Mouse (Mus musculus): ENCODE measurements around the gene Ifna5. TPM values are rescaled to one million over a fixed set of nuclear protein-coding genes. Genes with fewer than 3 reads are reported as not detected.
A peak's percentile ranks its signal among the peaks of the same experiment; 100 is the strongest.

The Ifna5 gene
- polyA plus RNA-seq, 1 experiment from 2014 or later = not detected

DNA sequence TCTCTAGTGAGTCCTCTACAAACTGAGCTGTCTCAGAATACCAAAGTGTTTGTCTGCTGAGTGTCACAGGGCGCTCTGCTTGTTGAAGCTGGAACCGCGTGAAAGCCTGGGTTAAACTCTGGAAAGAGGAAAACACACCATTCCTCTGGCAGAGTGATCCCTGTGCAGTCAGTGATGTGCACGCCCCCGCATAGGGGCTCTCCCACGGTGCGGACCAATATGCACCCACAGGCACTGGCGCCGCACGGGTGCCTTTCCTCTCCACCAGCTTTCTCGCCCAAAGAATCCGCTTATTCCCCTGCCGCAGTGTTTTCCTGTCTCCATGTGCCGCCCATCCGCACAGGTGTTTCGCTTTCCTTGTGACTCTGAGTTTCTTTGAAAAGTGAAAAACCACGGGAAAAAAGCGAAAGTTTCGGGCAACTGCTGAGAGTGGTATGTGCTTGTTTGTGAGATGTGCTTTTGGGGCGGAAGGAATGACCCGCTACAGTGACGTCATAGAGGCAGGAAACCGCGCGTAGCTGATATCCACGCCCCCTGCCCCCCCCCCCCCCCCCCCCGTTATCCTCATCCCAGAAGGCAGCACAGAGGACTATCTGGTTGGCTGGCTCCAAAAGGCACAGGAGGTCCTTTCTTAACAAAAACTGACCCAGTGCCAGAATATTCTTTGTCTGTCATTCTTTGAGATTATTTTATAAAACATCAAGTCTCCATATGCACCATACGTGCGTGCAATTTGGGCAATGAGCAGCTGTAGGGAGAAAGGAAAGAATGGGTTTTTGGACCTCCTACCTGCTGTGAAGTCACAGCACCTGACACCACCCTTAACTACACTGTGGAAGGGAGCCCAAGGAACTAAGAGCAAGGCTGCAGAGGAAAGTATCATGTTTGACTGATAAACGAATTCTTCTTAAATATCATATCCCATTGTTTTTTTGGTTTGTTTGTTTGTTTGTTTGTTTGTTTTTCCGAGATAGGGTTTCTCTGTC, 32.9 kb downstream of the Ifna5 start:
- Histone ChIP-seq H3K27ac (ENCODE audit: low read depth) (no peak overlapping the region), H3K9me3 (ENCODE audit: control insufficient read depth, low read length) (no peaks in the 10 kb centered on the region), H3K4me1 (replicated peaks; ENCODE audit: control insufficient read depth, insufficient read depth, low read length) (no peaks in the 10 kb centered on the region), H3K4me2 (ENCODE audit: low read length) (peak overlapping the region; percentile 91), H3K4me3 (ENCODE audit: low read depth, low read length) (peak overlapping the region; percentile 56), H3K36me3 (ENCODE audit: control insufficient read depth, insufficient read depth, low read length) (no peaks in the 10 kb centered on the region), H3K27me3 (replicated peaks; ENCODE audit: control insufficient read depth, insufficient read depth, low read length) (0 out of 2 replicates have a peak, but pooled peaks cover 4% of the 10 kb centered on the region), H3K9ac (ENCODE audit: low read length) (peak overlapping the region; percentile 46)
- WGBS = 7% methylated on average over 31 of the region's 31 CpGs
- ATAC-seq (replicated peaks; ENCODE audit: low FRiP score, low TSS enrichment, low read depth) (peak; percentile 81), DNase-seq (ENCODE audit: low spot score) (peak; percentile 78)

DNA sequence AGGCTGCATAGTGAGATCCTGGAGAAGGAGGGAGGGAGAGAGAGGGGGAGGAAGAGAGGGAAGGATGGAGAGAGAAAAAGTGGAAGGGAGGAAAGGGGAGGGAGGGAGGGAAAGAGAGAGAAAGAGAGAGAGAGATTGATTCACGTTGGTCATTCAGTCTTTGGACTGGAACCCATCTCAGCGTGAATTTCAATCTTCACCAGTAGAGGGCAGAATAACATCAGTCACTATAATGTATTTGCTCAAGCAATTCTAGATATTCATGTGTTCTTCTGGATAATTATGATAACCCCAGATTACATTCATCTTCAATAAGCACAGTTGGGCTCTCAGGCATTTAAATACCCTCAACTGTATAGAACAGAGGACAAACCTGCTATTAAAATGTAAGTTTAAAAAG, 37.4 kb downstream of the Ifna5 start:
- ATAC-seq (replicated peaks; ENCODE audit: low FRiP score, low TSS enrichment, low read depth) (no peak), DNase-seq (ENCODE audit: low spot score) (no peak)
- Histone ChIP-seq H3K4me1 (replicated peaks; ENCODE audit: control insufficient read depth, insufficient read depth, low read length) (no peaks in the 10 kb centered on the region), H3K27me3 (replicated peaks; ENCODE audit: control insufficient read depth, insufficient read depth, low read length) (no peaks in the 10 kb centered on the region), H3K27ac (ENCODE audit: low read depth) (no peak overlapping the region), H3K9me3 (ENCODE audit: control insufficient read depth, low read length) (no peaks in the 10 kb centered on the region), H3K4me2 (ENCODE audit: low read length) (no peak overlapping the region), H3K36me3 (ENCODE audit: control insufficient read depth, insufficient read depth, low read length) (no peaks in the 10 kb centered on the region), H3K9ac (ENCODE audit: low read length) (no peak overlapping the region), H3K4me3 (ENCODE audit: low read depth, low read length) (no peak overlapping the region)
- WGBS = 0% methylated on average over 2 of the region's 2 CpGs

DNA sequence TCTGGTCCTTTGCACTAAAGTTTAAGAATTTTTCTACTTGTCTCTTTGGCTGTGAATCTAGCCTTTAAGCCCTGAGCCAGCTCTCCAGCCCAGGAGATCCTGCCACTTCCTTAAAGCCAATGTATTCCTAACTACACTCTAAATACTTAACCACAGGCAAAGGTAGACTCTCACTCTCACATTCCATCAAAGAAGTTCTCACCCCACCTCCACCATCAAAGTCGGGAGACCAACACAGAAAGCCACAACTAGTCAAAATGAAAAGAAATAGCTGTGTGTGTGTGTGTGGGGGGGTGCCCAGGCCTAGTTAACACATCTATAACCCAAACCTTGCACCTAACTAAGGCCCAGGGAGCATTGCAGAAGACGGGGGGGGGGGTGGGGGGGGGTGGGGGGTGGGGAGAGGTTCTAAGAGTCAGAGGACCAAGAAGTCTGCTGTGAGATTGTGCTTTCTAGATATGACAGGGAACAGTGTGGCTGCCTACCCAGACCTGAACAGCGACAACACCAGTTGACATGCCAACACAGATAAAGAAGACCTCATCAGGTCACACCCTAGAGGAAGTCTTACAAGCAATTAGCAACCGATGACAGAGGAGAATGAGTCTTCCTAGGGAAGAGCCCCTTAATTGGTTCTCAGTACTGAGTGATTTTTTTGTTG, 40.2 kb downstream of the Ifna5 start:
- H3K9me3 ChIP-seq (ENCODE audit: control insufficient read depth, low read length) = no peaks in the 10 kb centered on the region
- no peaks in the 10 kb centered on the region for H3K4me1 ChIP-seq (replicated peaks; ENCODE audit: control insufficient read depth, insufficient read depth, low read length)
- 56% methylated on average over 4 of the region's 4 CpGs for WGBS
- no peaks in the 10 kb centered on the region for H3K36me3 ChIP-seq (ENCODE audit: control insufficient read depth, insufficient read depth, low read length)
- no peaks in the 10 kb centered on the region for H3K27me3 ChIP-seq (replicated peaks; ENCODE audit: control insufficient read depth, insufficient read depth, low read length)
- no peak for ATAC-seq (replicated peaks; ENCODE audit: low FRiP score, low TSS enrichment, low read depth)
- H3K4me2 ChIP-seq (ENCODE audit: low read length) = no peak overlapping the region
- no peak overlapping the region for H3K9ac ChIP-seq (ENCODE audit: low read length)
- H3K4me3 ChIP-seq (ENCODE audit: low read depth, low read length) = no peak overlapping the region
- H3K27ac ChIP-seq (ENCODE audit: low read depth) = no peak overlapping the region
- no peak for DNase-seq (ENCODE audit: low spot score)

DNA sequence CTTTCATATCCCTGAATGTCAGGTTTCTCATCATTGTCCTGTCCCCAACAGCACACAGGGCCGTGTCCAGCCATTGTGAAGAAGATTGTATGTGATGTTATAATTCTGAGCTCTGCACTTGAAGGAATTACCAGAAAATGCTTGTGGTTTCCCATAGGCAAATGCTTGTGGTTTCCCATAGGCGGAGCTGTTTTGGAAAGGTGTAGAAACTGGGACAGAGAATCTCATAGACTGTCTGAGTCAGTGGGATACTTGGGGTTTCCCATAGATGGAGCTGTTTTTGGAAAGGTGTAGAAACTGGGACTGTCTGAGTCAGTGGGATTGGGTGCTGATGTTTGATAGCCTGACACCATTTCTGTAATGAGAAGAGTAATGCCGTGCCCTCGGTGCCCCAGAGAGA, 41.2 kb downstream of the Ifna5 start:
- no peak overlapping the region for H3K4me2 ChIP-seq (ENCODE audit: low read length)
- 88% methylated on average over 4 of the region's 4 CpGs for WGBS
- no peaks in the 10 kb centered on the region for H3K9me3 ChIP-seq (ENCODE audit: control insufficient read depth, low read length)
- H3K9ac ChIP-seq (ENCODE audit: low read length) = no peak overlapping the region
- DNase-seq (ENCODE audit: low spot score) (no peak), ATAC-seq (replicated peaks; ENCODE audit: low FRiP score, low TSS enrichment, low read depth) (no peak)
- H3K36me3 ChIP-seq (ENCODE audit: control insufficient read depth, insufficient read depth, low read length) = no peaks in the 10 kb centered on the region
- H3K4me3 ChIP-seq (ENCODE audit: low read depth, low read length) = no peak overlapping the region
- no peaks in the 10 kb centered on the region for H3K27me3 ChIP-seq (replicated peaks; ENCODE audit: control insufficient read depth, insufficient read depth, low read length)
- no peaks in the 10 kb centered on the region for H3K4me1 ChIP-seq (replicated peaks; ENCODE audit: control insufficient read depth, insufficient read depth, low read length)
- no peak overlapping the region for H3K27ac ChIP-seq (ENCODE audit: low read depth)

DNA sequence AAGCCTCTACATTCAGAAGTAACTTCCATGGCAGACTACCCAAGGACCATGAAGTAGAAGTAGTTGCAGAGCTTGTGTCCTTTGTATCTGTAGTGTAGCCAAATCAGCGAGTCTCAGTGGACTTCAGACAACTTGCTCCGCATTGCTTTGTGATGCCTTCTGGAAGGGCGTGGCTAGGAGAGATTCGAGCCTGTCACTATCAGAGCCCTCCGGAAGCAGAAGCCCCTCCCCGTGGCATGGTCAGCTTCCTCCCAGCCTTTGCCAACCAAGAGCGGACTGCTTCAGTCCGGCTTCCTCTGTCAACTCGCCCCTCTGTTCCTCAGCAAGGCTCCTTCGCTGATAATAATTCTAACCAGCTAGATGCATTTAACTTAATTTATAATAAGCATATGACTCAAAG, 42.9 kb downstream of the Ifna5 start:
- DNase-seq (ENCODE audit: low spot score) (no peak), ATAC-seq (replicated peaks; ENCODE audit: low FRiP score, low TSS enrichment, low read depth) (no peak)

DNA sequence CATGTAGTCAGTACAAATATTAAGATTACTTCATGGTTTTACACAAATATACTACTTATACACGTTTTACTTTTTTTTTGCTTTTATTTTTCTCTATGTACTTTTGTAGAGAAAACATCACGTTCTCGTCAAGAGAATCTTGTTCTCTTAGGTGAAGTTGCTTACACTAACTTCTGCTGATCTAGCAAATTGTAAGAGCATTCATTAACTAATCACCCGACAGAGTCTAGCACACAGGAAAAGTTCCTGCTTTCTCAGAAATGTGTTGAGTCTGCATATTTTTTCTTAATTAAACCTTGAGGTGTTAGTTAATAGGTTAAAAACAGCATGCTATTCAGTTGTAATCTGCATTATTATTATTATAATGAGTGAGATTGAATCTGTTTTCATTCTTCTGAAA, 43.4 kb downstream of the Ifna5 start:
- Histone ChIP-seq H3K4me1 (replicated peaks; ENCODE audit: control insufficient read depth, insufficient read depth, low read length) (no peaks in the 10 kb centered on the region), H3K4me3 (ENCODE audit: low read depth, low read length) (no peak overlapping the region), H3K4me2 (ENCODE audit: low read length) (no peak overlapping the region), H3K9me3 (ENCODE audit: control insufficient read depth, low read length) (no peaks in the 10 kb centered on the region), H3K27ac (ENCODE audit: low read depth) (no peak overlapping the region), H3K9ac (ENCODE audit: low read length) (no peak overlapping the region), H3K36me3 (ENCODE audit: control insufficient read depth, insufficient read depth, low read length) (no peaks in the 10 kb centered on the region), H3K27me3 (replicated peaks; ENCODE audit: control insufficient read depth, insufficient read depth, low read length) (no peaks in the 10 kb centered on the region)
- ATAC-seq (replicated peaks; ENCODE audit: low FRiP score, low TSS enrichment, low read depth) (no peak), DNase-seq (ENCODE audit: low spot score) (no peak)
- WGBS = 66% methylated on average over 4 of the region's 4 CpGs

More for the DNA sequence above, 42.9 kb downstream of the Ifna5 start:
- WGBS = 42% methylated on average over 10 of the region's 10 CpGs
- Histone ChIP-seq H3K27me3 (replicated peaks; ENCODE audit: control insufficient read depth, insufficient read depth, low read length) (no peaks in the 10 kb centered on the region), H3K4me3 (ENCODE audit: low read depth, low read length) (no peak overlapping the region), H3K4me2 (ENCODE audit: low read length) (no peak overlapping the region), H3K4me1 (replicated peaks; ENCODE audit: control insufficient read depth, insufficient read depth, low read length) (no peaks in the 10 kb centered on the region), H3K9me3 (ENCODE audit: control insufficient read depth, low read length) (no peaks in the 10 kb centered on the region), H3K27ac (ENCODE audit: low read depth) (no peak overlapping the region), H3K36me3 (ENCODE audit: control insufficient read depth, insufficient read depth, low read length) (no peaks in the 10 kb centered on the region), H3K9ac (ENCODE audit: low read length) (no peak overlapping the region)

DNA sequence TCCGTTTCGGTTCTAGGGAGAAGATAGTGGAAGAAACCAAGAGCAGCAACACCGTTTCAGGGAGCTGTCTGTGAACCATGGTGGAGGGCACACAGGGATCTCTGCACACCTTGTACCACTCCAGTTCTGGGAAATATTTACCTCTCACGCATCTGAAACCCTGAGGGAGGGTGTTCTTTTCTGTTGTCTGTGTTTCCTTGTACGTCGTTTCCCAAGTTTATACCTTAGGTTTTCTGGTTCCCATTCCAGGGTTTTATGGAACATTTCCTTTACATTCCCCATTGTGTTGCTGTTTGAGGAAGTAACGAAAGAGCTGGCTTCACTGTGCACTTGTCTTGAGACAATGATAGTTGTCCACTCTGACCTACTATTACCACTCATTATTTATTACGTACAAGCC, 44.8 kb downstream of the Ifna5 start, which contains the start of gene Ifne:
Gene Ifne (minus strand): TSS at position 101 of the 400 bp plus-strand sequence.
- Histone ChIP-seq H3K4me2 (ENCODE audit: low read length) (no peak within 1 kb of the TSS), H3K9me3 (ENCODE audit: control insufficient read depth, low read length) (no peaks in the 10 kb centered on the region), H3K27ac (ENCODE audit: low read depth) (no peak within 1 kb of the TSS), H3K4me3 (ENCODE audit: low read depth, low read length) (no peak within 1 kb of the TSS), H3K27me3 (replicated peaks; ENCODE audit: control insufficient read depth, insufficient read depth, low read length) (no peaks in the 10 kb centered on the region), H3K4me1 (replicated peaks; ENCODE audit: control insufficient read depth, insufficient read depth, low read length) (no peaks in the 10 kb centered on the region), H3K36me3 (ENCODE audit: control insufficient read depth, insufficient read depth, low read length) (no peaks in the 10 kb centered on the region), H3K9ac (ENCODE audit: low read length) (no peak within 1 kb of the TSS)
- no peak for DNase-seq (ENCODE audit: low spot score)
- 85% methylated on average over 8 of the region's 8 CpGs for WGBS
- ATAC-seq (replicated peaks; ENCODE audit: low FRiP score, low TSS enrichment, low read depth) = no peak

All from intestine, embryonic 14.5 days (tissue).